Mouse (Mus musculus): ENCODE data around the gene Rnf20. TPM values are rescaled to one million over a fixed set of nuclear protein-coding genes. Genes with fewer than 3 reads are reported as not detected.

The Rnf20 gene
- 3.2 and 6.9 TPM in 2 replicates for polyA plus RNA-seq (2012; ENCODE audit: insufficient read depth, low replicate concordance)

GRCm38 (mm10) chr4:49631319-49632138, at the start of gene Rnf20:
Rnf20 (plus strand) TSS chr4:49632006.
- TF ChIP-seq GATA1 (IDR thresholded peaks at IDR 0.05; ENCODE audit: borderline replicate concordance, low read length) (no peak), FLI1 (IDR thresholded peaks at IDR 0.05; ENCODE audit: low read length) (peak; percentile 85)
- peaks cover 31% of the 10 kb centered on the region for H3K36me3 ChIP-seq (replicated peaks; ENCODE audit: low read length)
- no peaks in the 10 kb centered on the region for H3K9me3 ChIP-seq
- peaks cover 36% of the 10 kb centered on the region for H3K4me1 ChIP-seq
- H3K27me3 ChIP-seq (replicated peaks) = no peaks in the 10 kb centered on the region
- H3K4me3 ChIP-seq (replicated peaks) = peak within 1 kb of the TSS; percentile 98

DNA sequence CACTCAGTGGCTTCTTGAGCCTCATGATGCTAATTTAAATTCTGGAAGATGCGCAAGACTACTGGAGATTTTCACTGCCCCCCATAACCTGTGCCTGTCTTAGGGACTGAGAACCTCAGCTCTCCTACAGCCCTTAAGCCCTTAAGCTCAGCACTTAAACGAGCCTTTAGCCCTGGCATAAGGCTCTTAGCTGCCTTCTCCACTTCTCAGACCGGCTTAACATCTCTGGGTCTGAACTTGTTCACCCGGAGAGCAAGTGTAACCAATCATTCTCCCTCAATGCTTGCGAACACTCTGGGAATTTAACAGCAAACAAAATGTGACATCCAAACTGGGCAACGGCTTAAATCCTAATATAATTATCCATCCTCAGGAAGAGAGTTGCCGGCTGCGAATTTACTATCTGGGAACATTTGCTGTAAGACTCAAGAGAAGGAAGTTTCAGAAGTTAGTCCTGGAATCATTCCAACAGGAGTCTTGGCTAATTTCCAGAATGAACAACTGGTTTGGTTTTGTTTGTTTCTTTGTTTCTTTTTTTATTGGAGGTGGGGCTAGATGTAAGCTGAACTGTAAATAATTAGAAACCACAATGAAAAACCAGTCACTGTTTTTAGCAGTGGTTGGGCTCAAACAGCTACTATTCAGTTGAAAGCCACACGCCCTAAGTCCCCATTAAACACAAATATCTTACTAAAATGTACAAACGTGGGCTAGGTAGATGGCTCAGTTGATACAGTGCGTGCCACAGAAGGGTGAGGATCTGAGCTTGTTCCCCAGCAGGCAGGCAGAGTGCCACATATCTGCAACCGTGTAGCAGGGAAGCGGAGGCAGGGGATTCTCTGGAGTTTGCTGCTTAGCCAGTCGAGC, 47.6 kb upstream of the Rnf20 start:
- TF ChIP-seq GATA1 (IDR thresholded peaks at IDR 0.05; ENCODE audit: borderline replicate concordance, low read length) = no peak
- TF ChIP-seq FLI1 (IDR thresholded peaks at IDR 0.05; ENCODE audit: low read length) = no peak
- Histone ChIP-seq H3K4me1 (peaks cover 81% of the 10 kb centered on the region), H3K36me3 (replicated peaks; ENCODE audit: low read length) (peaks cover 42% of the 10 kb centered on the region)

GRCm38 (mm10) chr4:49585524-49586101, 46.2 kb upstream of the Rnf20 start:
- TF ChIP-seq FLI1 (IDR thresholded peaks at IDR 0.05; ENCODE audit: low read length) (no peak), GATA1 (IDR thresholded peaks at IDR 0.05; ENCODE audit: borderline replicate concordance, low read length) (no peak)
- Histone ChIP-seq H3K36me3 (replicated peaks; ENCODE audit: low read length) (peaks cover 42% of the 10 kb centered on the region), H3K4me1 (peaks cover 79% of the 10 kb centered on the region), H3K4me3 (replicated peaks) (no peak overlapping the region), H3K9me3 (no peaks in the 10 kb centered on the region), H3K27me3 (replicated peaks) (no peaks in the 10 kb centered on the region)

More for the DNA sequence above, 47.6 kb upstream of the Rnf20 start:
- H3K27me3 ChIP-seq (replicated peaks) = no peaks in the 10 kb centered on the region
- H3K4me3 ChIP-seq (replicated peaks) = no peak overlapping the region
- no peaks in the 10 kb centered on the region for H3K9me3 ChIP-seq

- H3K4me1 ChIP-seq = peaks cover 71% of the 10 kb centered on the region
These were observed 45.0 kb upstream of the Rnf20 start for GRCm38 (mm10) chr4:49586811-49587210.

DNA sequence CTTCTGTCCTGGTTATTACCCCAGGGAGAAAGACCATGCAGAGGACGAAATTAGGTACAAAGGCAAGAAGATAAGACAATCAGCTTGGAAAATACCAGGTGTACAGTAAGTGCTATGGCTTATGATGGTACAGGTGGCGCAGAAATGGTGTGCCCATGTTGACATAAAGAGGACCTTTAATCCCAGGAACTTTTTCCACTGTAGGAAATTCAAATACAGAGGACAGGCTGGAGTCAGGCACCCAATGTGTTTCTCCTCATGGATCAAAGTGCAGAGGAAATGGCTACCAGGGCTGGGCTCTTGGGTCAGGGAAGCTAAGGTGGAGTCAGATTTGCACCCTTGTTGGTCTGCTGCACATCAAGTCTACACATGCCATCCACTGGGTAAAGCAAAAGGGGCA, 41.7 kb upstream of the Rnf20 start:
- H3K4me3 ChIP-seq (replicated peaks) = no peak overlapping the region
- no peak for TF ChIP-seq GATA1 (IDR thresholded peaks at IDR 0.05; ENCODE audit: borderline replicate concordance, low read length)
- TF ChIP-seq FLI1 (IDR thresholded peaks at IDR 0.05; ENCODE audit: low read length) = no peak

More at GRCm38 (mm10) chr4:49586811-49587210, 45.0 kb upstream of the Rnf20 start:
- peaks cover 42% of the 10 kb centered on the region for H3K36me3 ChIP-seq (replicated peaks; ENCODE audit: low read length)
- no peaks in the 10 kb centered on the region for H3K9me3 ChIP-seq
- no peaks in the 10 kb centered on the region for H3K27me3 ChIP-seq (replicated peaks)
- TF ChIP-seq FLI1 (IDR thresholded peaks at IDR 0.05; ENCODE audit: low read length) = no peak
- no peak for TF ChIP-seq GATA1 (IDR thresholded peaks at IDR 0.05; ENCODE audit: borderline replicate concordance, low read length)
- H3K4me3 ChIP-seq (replicated peaks) = no peak overlapping the region

GRCm38 (mm10) chr4:49596846-49597182, 35.0 kb upstream of the Rnf20 start:
- peaks cover 3% of the 10 kb centered on the region for H3K27me3 ChIP-seq (replicated peaks)
- H3K9me3 ChIP-seq = no peaks in the 10 kb centered on the region
- H3K4me3 ChIP-seq (replicated peaks) = peak overlapping the region; percentile 98
- peaks cover 32% of the 10 kb centered on the region for H3K4me1 ChIP-seq
- no peaks in the 10 kb centered on the region for H3K36me3 ChIP-seq (replicated peaks; ENCODE audit: low read length)
- TF ChIP-seq FLI1 (IDR thresholded peaks at IDR 0.05; ENCODE audit: low read length) = no peak
- TF ChIP-seq GATA1 (IDR thresholded peaks at IDR 0.05; ENCODE audit: borderline replicate concordance, low read length) = no peak

More for the DNA sequence above, 41.7 kb upstream of the Rnf20 start:
- no peaks in the 10 kb centered on the region for H3K9me3 ChIP-seq
- peaks cover 51% of the 10 kb centered on the region for H3K4me1 ChIP-seq
- peaks cover 30% of the 10 kb centered on the region for H3K36me3 ChIP-seq (replicated peaks; ENCODE audit: low read length)
- H3K27me3 ChIP-seq (replicated peaks) = no peaks in the 10 kb centered on the region

DNA sequence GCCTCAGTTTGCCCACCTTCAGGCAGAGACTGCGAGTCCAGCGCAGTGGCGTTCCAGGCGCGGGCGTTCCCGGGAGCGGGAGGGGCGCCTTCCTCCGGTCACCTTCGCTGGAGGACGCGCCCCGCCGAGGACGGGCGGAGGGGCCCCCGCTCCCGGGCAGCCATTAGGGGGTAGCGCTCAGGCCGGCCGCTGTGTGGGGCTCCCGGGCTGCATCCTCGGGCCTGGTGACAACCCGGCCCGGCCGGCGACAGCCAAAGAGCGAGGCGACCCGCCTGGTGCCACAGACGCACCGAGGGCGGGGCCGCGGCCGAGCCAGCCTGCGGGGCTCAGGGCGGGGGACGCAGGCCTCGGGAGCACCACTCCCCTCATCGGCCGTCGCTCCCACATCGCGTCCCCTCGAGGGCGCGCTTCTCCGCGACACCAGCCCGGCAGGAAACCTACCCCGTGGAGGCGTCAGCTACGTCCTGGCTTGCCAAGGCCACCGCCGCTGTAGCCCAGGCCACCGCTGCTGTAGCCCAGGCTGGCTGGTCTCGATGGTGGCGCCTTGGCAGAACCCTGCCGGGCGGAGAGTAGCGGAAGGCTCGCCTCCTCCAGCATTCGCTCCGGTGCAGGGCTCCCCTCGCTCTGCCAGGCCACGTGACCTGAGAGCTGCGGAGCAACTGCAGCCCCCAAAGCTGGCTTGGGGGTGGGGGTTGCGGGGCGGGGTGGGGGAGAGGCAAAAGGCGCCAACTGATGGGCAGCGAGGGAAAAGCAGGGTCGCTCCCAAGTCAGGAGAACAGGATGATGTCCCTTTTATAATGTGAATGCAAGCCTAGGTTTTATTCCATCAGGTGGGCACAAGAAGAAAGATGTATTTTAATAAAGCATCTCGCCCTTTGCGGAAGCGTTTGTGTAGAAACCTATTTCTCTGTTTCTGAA, 34.4 kb upstream of the Rnf20 start, which contains the start of gene Tmem246:
Gene Tmem246, minus strand, starts transcription at position 694 of the 918 bp plus-strand sequence.
- Histone ChIP-seq H3K4me3 (replicated peaks) (peak within 1 kb of the TSS; percentile 98), H3K4me1 (peaks cover 29% of the 10 kb centered on the region), H3K36me3 (replicated peaks; ENCODE audit: low read length) (no peaks in the 10 kb centered on the region), H3K27me3 (replicated peaks) (peaks cover 5% of the 10 kb centered on the region), H3K9me3 (no peaks in the 10 kb centered on the region)
- TF ChIP-seq FLI1 (IDR thresholded peaks at IDR 0.05; ENCODE audit: low read length) (no peak), GATA1 (IDR thresholded peaks at IDR 0.05; ENCODE audit: borderline replicate concordance, low read length) (no peak)

DNA sequence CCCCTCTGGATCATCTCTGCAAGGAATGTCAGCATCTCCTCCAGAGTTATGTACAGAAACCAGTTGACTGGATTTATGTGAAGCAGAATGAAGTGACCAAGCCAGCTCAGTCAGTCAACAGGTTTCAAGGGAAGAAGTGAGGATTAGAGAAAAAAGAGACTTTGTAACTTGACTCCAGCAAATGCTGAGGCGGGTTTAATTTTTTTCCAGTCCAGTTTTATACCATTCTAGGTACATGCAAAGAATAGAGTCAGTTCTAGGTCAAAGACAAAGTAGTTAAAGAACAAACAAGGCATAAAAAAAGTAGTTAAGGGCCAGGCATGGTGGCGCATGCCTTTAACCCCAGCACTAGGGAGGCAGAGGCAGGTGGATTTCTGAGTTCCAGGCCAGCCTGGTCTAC, 28.6 kb upstream of the Rnf20 start:
- 0 out of 2 replicates have a peak, but pooled peaks cover 3% of the 10 kb centered on the region for H3K9me3 ChIP-seq
- H3K4me3 ChIP-seq (replicated peaks) = no peak overlapping the region
- peaks cover 19% of the 10 kb centered on the region; the same call in 1 of the 2 replicates for H3K4me1 ChIP-seq
- no peaks in the 10 kb centered on the region for H3K36me3 ChIP-seq (replicated peaks; ENCODE audit: low read length)
- H3K27me3 ChIP-seq (replicated peaks) = peaks cover 3% of the 10 kb centered on the region
- TF ChIP-seq GATA1 (IDR thresholded peaks at IDR 0.05; ENCODE audit: borderline replicate concordance, low read length) = no peak
- TF ChIP-seq FLI1 (IDR thresholded peaks at IDR 0.05; ENCODE audit: low read length) = no peak

Measured in megakaryocyte, embryonic 14.5 days (primary cell).